Mouse (Mus musculus): ENCODE data around the gene 4930438A08Rik. TPM values are rescaled to one million over a fixed set of nuclear protein-coding genes. Genes with fewer than 3 reads are reported as not detected.

4930438A08Rik gene
- not detected for polyA plus RNA-seq (2015; fragmentation: Illumina TruSeq; extraction: RNeasy Lipid Tissue Mini Kit (QIAGEN cat#74804); ENCODE audit: insufficient read depth, low replicate concordance)

GRCm38 (mm10) chr11:58274572-58274971 is at the start of gene 4930438A08Rik:
TSS of gene 4930438A08Rik (plus strand) at chr11:58274799.

GRCm38 (mm10) chr11:58306860-58307308 is 32.3 kb downstream of the 4930438A08Rik start, which contains the start of gene Zfp692:
TSS of gene Zfp692 (plus strand) at chr11:58307069.

GRCm38 (mm10) chr11:58330276-58331148 is 55.9 kb downstream of the 4930438A08Rik start, which contains the start of the genes Zfp672 and Sh3bp5l:
TSS of gene Zfp672 (minus strand) at chr11:58330339.
TSS of gene Sh3bp5l (plus strand) at chr11:58330724.

Other genes with a start within 250 kb of the 4930438A08Rik start
- gene Gm12248, start 181.7 kb upstream of the 4930438A08Rik start, polyA plus RNA-seq (2015; fragmentation: Illumina TruSeq; extraction: RNeasy Lipid Tissue Mini Kit (QIAGEN cat#74804); ENCODE audit: insufficient read depth, low replicate concordance), result not detected
- gene Cnot8, start 170.6 kb upstream of the 4930438A08Rik start, polyA plus RNA-seq (2015; fragmentation: Illumina TruSeq; extraction: RNeasy Lipid Tissue Mini Kit (QIAGEN cat#74804); ENCODE audit: insufficient read depth, low replicate concordance), result 73.3 TPM
- gene Gemin5, start 106.3 kb upstream of the 4930438A08Rik start, polyA plus RNA-seq (2015; fragmentation: Illumina TruSeq; extraction: RNeasy Lipid Tissue Mini Kit (QIAGEN cat#74804); ENCODE audit: insufficient read depth, low replicate concordance), result 11.5 TPM
- gene Mrpl22, start 103.1 kb upstream of the 4930438A08Rik start, polyA plus RNA-seq (2015; fragmentation: Illumina TruSeq; extraction: RNeasy Lipid Tissue Mini Kit (QIAGEN cat#74804); ENCODE audit: insufficient read depth, low replicate concordance), result 50.3 TPM
- 71.6 TPM for gene Igtp, start 75.2 kb upstream of the 4930438A08Rik start, polyA plus RNA-seq (2015; fragmentation: Illumina TruSeq; extraction: RNeasy Lipid Tissue Mini Kit (QIAGEN cat#74804); ENCODE audit: insufficient read depth, low replicate concordance)
- 71.8 TPM for gene Irgm2, start 75.2 kb upstream of the 4930438A08Rik start, polyA plus RNA-seq (2015; fragmentation: Illumina TruSeq; extraction: RNeasy Lipid Tissue Mini Kit (QIAGEN cat#74804); ENCODE audit: insufficient read depth, low replicate concordance)
- gene Zfp692, start 32.3 kb downstream of the 4930438A08Rik start, polyA plus RNA-seq (2015; fragmentation: Illumina TruSeq; extraction: RNeasy Lipid Tissue Mini Kit (QIAGEN cat#74804); ENCODE audit: insufficient read depth, low replicate concordance), result 16.0 TPM
- 37.6 TPM for gene Zfp672, start 55.5 kb downstream of the 4930438A08Rik start, polyA plus RNA-seq (2015; fragmentation: Illumina TruSeq; extraction: RNeasy Lipid Tissue Mini Kit (QIAGEN cat#74804); ENCODE audit: insufficient read depth, low replicate concordance)
- 7.7 TPM for gene Sh3bp5l, start 55.9 kb downstream of the 4930438A08Rik start, polyA plus RNA-seq (2015; fragmentation: Illumina TruSeq; extraction: RNeasy Lipid Tissue Mini Kit (QIAGEN cat#74804); ENCODE audit: insufficient read depth, low replicate concordance)
- not detected for gene Lypd8, start 104.2 kb downstream of the 4930438A08Rik start, polyA plus RNA-seq (2015; fragmentation: Illumina TruSeq; extraction: RNeasy Lipid Tissue Mini Kit (QIAGEN cat#74804); ENCODE audit: insufficient read depth, low replicate concordance)
- not detected for gene 1810065E05Rik, start 146.3 kb downstream of the 4930438A08Rik start, polyA plus RNA-seq (2015; fragmentation: Illumina TruSeq; extraction: RNeasy Lipid Tissue Mini Kit (QIAGEN cat#74804); ENCODE audit: insufficient read depth, low replicate concordance)
- gene Gm12253, start 157.8 kb downstream of the 4930438A08Rik start, polyA plus RNA-seq (2015; fragmentation: Illumina TruSeq; extraction: RNeasy Lipid Tissue Mini Kit (QIAGEN cat#74804); ENCODE audit: insufficient read depth, low replicate concordance), result not detected
- gene Lypd9, start 178.1 kb downstream of the 4930438A08Rik start, polyA plus RNA-seq (2015; fragmentation: Illumina TruSeq; extraction: RNeasy Lipid Tissue Mini Kit (QIAGEN cat#74804); ENCODE audit: insufficient read depth, low replicate concordance), result not detected
- gene Olfr30, start 187.5 kb downstream of the 4930438A08Rik start, polyA plus RNA-seq (2015; fragmentation: Illumina TruSeq; extraction: RNeasy Lipid Tissue Mini Kit (QIAGEN cat#74804); ENCODE audit: insufficient read depth, low replicate concordance), result not detected
- not detected for gene Olfr332, start 217.8 kb downstream of the 4930438A08Rik start, polyA plus RNA-seq (2015; fragmentation: Illumina TruSeq; extraction: RNeasy Lipid Tissue Mini Kit (QIAGEN cat#74804); ENCODE audit: insufficient read depth, low replicate concordance)
- not detected for gene Olfr331, start 227.8 kb downstream of the 4930438A08Rik start, polyA plus RNA-seq (2015; fragmentation: Illumina TruSeq; extraction: RNeasy Lipid Tissue Mini Kit (QIAGEN cat#74804); ENCODE audit: insufficient read depth, low replicate concordance)

Measured in spleen, adult 10 weeks (tissue).